Mouse (Mus musculus) gastrocnemius, postnatal 36 days (tissue): ENCODE data around the gene Ccdc103. TPM values are rescaled to one million over a fixed set of nuclear protein-coding genes. Genes with fewer than 3 reads are reported as not detected.

Experiments used
- DNase-seq, 2 experiments: peaks; one replicate each; pipeline ENCODE4 v3.0.0; 2022
- intact Hi-C: fragments of 180-260 bp; cut with DNase I; formaldehyde crosslinking; loops from one replicate; pipeline ENCODE4 v1.15.1; 2025
- long read RNA-seq, 2 experiments: library from polyadenylated mRNA; stranded (forward); transcript quantifications; one replicate each; pipeline ENCODE4 v2.0.0; 2021
- total RNA-seq, 2 experiments: library from RNA; stranded (reverse); gene quantifications; 2 replicates each; pipeline ENCODE4 v1.2.3; 2021

Ccdc103 gene
- total RNA-seq = not detected
- long read RNA-seq, experiment 1 = 0 reads
- long read RNA-seq, experiment 2 = 0 reads

DNA sequence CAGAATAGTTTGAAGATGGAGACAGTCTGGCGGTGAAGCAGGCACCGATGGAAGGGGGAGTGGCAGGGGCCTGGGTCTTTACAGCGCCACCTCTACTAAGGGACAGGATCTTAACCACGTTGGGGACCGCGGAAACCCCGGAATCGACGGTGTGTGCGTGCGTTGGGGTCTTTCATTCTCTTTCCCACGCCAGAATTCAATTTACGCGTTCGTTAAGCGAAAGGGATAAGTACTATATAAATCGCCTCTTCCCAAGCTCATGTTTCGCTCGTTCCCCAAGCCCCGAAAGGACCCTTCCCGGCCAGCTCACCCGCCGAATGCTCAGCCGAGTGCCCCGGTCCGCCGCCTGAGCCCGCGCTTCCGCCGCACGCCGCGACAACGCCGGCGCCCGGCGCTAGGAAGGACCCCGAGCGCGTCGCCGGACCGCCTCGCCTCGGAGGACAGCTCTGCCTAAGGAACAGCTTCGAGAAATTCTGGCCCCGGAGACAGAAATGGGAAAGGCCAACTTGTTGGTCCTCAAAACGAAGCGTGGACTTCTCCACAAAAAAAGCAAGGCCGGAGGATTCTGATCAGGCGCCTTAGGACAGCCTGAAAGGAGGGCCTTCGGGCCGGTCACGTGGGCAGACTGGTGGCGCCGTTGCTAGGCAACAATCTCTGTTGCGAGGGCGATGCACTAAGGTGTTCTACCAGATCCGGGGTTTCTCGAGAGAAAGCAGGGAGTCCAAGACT lies at the start of gene Ccdc103, which contains the start of gene Eftud2:
TSS of gene Ccdc103 (plus strand) at position 620 of the 729 bp plus-strand sequence.
TSS of gene Eftud2 (minus strand) at position 401 of the 729 bp plus-strand sequence.
- intact Hi-C loops = no loop called here
- DNase-seq = peak; percentile 87 to 91

DNA sequence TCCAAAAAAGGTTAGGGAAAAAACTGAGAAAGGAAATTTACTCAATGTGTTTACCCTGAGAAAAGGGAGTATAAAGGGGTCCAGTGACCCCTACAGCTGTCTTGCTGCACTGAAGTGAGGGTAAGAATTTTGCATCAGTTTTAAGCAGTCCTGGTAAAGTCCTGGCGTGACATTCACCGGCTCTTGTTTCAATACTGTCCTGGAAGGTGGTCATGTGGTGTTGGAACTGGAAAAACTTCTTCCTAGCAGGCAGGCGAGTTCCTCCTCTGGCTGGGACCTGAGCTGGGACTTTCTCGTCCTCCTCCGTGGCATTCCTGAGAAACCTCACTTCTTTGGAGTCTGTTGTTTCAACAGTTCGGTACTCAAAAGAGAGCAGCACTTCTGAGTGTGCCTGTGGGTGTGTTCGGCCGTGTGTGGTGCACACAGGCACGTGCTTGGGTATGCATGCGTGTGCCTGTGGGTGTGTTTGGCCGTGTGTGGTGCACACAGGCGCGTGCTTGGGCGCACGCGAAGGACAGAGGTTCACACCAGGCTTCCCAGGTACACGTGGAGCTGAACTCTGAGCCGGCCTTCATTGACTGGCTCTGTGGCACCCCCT lies 48.2 kb upstream of the Ccdc103 start:
- intact Hi-C loops = no loop called here
- no peak for DNase-seq

DNA sequence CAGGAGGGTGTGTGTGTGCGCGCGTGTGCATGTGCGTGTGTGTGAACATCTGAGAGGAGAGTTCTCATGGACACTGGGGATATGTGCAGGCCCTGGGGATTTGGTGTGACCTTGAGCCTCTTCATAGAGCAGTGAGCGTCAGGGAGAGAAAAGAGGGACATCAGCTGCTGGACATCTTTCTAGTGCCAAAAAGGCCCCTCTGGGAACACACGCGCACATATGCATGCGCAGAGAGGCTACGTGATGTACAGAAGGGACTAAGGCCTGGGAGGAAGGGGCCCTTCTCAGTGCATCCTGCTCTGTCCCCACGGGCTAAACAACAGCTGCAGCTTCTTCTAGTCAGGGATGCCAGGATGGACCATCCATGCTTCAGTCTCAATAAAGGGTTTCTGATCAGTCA lies 46.8 kb upstream of the Ccdc103 start:
- DNase-seq = no peak
- intact Hi-C loops = no loop called here

DNA sequence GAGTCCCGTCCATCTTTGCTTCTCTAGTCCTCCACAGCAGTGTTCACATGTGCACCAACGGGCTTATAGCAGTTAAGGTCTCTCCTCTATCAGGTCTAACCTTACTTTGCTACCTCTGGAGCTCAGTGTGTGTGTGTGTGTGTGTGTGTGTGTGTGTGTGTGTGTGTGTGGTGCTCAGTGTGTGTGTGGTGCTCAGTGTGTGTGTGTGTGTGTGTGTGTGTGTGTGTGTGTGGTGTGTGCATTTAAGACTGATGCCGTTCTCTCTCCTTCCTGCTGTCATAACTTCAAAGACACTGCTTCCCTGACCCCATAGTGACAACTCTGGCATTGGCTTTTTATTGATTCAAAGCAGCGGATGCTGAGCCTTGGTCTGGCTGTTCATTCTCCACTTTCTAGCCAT lies 45.5 kb upstream of the Ccdc103 start, which contains the start of gene Higd1b:
TSS of gene Higd1b (plus strand) at position 301 of the 400 bp plus-strand sequence.
- intact Hi-C loops = no loop called here
- no peak for DNase-seq

DNA sequence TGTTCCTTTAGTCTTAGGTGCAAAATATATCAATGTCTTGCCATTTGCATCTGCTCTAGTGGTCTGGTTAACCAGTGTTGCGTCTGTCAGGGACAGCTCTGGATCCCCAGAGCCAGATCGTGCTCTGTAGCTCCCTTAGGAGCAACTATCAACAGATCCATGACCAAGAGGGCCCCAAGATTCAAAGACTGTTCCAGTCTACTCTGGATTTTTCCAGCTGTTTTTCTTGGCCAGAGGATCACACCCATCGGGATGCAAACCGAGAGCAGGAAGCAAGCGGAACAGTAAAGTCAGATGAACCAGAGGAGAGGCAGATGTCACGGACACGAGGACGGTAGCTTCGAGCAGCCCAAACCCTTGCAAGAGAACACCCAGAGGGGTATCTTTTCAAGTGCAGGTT lies 44.9 kb upstream of the Ccdc103 start:
- no peak for DNase-seq
- intact Hi-C loops = no loop called here

DNA sequence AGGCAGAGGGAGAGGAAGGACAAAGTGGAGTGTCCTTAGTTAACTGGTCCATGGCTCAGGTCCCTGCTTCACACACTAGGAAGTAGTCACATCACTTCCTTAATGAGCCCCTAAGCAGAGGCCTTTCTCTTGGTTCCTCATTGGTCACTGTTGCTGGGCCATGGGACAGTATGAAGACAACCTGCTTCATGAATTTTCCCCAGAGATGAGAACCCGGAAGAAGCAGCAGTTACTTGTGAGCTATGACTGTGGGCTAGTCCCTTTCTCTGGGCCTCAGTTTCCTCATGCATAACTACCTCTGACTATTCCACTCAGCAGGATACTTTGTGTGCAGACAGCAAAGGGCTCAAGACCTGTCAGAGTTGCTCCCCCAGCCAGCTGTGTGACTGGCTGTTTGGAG lies 43.6 kb upstream of the Ccdc103 start:
- intact Hi-C loops = no loop called here
- no peak for DNase-seq

DNA sequence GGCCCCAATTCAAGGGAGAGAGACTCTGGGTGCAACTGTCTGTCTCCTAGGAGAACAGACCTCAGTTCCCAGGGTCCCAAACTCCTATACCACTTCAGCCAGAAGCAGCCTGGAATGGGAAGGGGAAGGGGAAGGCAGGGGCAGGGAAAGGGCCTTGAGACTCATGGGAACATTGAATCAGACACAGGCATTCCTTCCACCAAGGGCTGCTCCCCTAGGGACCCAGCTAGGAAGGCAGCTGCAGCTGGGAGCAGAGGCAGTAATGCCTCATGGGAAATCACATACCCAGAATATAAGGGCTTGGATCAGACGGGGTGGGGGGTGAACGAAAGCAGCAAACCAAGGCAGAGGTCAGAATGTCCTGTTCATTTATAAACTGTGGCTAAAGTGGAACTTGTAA lies 42.9 kb upstream of the Ccdc103 start:
- DNase-seq = no peak
- intact Hi-C loops = no loop called here

DNA sequence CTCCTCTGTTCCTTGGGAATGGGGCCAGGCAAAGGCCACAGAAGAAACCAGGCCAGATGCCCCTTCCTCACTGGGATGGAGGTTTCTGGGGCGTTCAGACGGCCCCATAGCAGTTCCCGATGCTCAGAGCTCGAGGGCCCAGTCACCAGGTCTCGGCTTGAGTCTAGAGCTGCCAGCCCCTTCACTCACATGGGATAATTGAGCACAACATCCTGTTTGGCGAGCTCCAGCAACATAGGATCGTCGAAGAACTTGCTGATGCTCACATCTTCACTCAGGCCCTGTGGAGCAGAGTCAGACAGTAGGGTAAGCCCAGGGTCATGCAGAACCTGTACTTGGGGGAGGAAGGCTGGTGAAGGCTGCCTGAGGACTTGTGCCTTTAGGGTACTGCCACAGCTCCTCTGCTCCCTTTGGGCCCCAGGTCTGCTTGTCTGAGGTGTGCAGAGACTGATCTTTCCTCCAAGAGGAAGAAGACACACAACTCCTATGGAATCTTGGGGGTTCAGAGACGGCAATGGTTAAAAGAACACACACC lies 42.3 kb upstream of the Ccdc103 start:
- no peak for DNase-seq
- intact Hi-C loops = no loop called here

DNA sequence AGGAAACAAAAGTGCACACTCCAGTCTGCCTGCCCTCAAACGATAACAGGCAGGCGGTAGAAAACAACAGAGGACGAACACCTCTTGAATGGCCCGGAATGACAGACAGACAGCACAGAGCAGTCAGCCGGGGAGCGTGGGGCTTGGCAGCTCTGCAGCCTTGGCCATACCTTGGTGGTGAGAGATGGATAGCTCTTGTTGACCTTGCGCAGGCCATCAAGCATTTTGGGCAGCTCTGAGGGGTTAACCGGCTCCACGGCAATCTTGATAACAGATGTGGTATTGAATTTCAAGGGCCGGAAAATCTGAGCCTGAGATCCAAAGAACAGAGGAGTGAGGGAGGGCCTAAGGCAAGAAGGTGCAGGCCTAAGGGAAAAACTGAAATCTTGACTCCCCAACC lies 35.1 kb upstream of the Ccdc103 start:
- DNase-seq = no peak
- intact Hi-C loops = no loop called here

DNA sequence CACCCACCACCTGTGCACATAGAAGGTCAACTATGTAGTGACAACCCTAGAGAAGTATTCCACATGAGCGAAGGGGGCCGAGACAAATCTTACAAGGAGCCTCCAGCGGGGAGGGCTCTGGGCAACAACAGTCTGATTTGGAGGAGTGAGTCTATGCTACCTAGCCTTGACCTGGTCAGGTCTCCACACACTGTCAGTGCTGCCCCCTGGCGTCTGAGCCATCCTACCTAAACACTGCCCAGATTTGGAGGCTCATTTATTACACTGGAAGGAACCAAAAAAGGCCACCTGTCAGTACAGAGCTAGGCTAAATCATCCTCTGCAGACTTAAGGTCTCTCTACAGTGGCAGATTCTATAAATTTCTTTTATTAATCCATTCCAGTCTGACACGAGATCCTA lies 29.1 kb upstream of the Ccdc103 start:
- intact Hi-C loops = loop anchor here (1.0 kb wide), 1 partner anchor 77 kb away; no protein-coding TSS in a partner anchor

DNA sequence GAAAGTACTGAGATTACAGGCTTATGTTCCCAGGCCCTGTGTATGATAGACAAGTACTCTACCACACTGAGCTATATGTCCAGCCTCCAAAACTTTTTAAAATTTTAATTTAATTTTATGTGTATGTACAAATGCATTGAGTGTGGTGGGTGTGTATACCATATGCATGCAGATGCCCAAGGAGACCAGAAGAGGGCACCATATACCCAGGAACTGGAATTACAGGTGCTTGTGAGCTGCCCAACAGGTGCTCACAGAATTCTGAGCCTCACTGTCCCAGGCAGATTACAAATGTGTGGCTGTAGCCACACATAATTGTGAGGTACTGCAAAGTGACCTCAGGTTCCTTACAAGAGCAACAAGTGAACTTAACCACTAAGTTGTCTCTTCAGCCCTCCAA lies 27.2 kb upstream of the Ccdc103 start:
- intact Hi-C loops = no loop called here
- DNase-seq = no peak

More for the DNA sequence above, 29.1 kb upstream of the Ccdc103 start:
- peak; percentile 62 to 71 for DNase-seq

DNA sequence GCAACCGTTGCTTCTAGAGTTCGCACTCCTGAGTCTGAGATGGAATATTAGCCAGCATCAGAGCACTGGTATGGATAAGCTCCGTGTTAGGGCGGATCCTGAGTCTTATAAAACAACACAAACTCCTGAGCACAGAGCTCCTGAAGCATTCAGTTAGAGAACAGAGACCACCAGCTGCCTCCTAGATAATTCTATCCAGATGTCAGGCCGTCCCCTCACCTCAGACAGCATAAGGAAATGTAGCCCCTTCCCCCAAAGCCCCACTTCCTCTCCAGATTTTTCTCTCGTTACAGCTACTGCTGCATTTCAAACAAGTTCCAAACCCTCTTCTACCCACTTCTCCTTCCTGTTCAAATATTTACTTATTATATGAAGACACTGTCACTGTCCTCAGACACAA lies 25.1 kb upstream of the Ccdc103 start:
- intact Hi-C loops = no loop called here
- no peak for DNase-seq

DNA sequence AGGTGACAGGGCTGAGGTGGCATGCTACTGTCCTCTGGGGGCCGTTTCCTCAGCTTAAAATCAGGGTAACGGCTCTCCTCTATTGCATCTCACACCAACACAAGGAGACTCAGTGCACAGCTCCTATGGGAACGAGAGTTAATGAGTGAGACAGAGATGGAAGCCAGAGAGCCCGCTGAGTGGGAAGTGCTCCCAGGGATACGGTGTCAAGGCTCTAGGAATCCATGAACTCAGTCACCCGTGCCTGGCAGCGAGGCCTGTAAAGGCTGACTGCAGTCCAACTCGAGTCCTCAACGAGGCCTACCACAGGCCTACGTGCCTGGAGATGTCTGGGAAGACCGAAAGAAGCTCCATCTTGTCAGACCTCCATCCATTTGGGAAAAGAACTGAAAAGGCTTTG lies 22.1 kb upstream of the Ccdc103 start:
- DNase-seq = no peak
- intact Hi-C loops = no loop called here

DNA sequence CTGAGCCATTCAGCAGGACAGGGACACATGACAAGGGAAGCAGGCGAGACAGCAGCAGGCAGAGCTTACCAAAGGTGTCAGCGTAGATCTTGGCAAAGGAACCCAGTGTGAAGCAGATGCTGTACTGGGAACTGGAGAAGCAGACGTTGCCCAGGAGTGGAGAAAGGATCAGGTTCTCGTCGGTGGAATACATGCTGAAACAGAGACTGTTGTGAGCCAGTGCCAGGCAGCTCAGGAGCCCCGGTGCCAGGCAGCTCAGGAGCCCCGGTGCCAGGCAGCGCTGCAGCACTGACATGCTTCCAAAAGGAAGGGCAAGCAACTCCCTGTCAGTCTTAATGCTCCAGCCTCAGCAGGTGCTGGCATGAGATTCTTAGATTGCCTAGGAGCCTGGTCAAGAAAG lies 21.1 kb upstream of the Ccdc103 start:
- intact Hi-C loops = no loop called here
- DNase-seq = peak; percentile 27 to 30

DNA sequence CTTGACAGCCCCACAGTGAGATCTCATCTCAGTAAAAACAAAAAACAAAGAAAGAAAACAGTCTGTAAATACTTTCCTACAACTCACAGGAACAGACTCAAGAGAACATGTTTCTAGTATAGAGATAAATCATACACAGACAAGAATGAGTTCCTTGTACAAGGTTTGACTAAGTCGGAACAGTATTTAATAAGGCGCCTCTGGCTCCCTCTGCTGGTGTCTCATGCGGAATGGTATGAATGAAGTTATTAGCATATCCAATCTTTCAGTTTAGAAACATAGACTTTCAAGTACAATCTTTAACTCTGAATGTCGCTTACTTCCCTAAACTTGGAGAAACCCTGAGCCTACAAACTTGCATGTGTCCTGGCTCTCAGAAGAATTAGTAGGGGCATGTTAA lies 16.7 kb upstream of the Ccdc103 start:
- intact Hi-C loops = loop anchor here (1.0 kb wide), 1 partner anchor 90 kb away; no protein-coding TSS in a partner anchor

DNA sequence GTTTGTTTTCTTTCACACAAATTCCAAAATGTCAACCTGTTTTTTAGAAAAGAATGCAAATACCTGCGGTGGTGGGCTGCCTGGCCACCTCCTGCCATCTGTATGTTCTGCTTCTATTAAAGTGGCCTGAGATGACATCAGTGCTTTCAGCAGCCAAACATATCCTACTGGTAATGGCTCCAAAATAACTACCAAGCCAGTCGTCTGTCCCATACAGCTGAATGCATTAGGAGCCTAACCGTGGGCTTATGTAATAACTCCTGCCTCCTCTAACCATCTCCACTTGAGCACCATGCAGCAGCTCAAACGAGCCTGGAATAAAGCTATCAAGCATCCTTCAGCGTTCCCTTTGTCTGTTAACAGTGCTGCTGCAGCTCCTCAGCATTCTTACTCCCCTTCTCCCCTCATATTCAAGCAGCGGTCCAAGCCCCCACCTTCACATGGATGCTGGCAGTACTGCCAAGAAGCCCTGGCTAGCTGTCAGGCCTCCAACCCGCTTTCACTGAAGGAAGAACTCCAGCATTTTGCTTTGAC lies 6.1 kb upstream of the Ccdc103 start:
- DNase-seq = no peak
- intact Hi-C loops = no loop called here

More for the DNA sequence above, 16.7 kb upstream of the Ccdc103 start:
- DNase-seq = peak; percentile 32 to 54

DNA sequence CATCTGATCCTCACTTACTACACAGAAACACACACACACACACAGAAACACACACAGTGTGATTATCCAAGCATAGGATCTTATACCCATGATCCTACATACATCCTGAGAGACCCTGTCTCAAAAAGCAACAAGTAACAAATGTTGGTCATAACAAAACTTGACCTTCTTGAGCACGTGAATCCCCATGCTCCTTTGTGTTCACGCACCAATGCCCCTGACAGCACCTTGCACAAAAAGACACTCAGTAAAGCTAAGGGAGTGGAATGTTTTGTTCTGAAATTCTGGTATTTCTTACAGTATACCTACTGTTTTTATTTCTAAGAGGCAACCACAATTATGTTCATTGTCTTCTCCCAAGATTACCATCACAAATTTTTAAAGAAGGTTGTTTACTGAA lies 1.4 kb upstream of the Ccdc103 start:
- intact Hi-C loops = no loop called here

DNA sequence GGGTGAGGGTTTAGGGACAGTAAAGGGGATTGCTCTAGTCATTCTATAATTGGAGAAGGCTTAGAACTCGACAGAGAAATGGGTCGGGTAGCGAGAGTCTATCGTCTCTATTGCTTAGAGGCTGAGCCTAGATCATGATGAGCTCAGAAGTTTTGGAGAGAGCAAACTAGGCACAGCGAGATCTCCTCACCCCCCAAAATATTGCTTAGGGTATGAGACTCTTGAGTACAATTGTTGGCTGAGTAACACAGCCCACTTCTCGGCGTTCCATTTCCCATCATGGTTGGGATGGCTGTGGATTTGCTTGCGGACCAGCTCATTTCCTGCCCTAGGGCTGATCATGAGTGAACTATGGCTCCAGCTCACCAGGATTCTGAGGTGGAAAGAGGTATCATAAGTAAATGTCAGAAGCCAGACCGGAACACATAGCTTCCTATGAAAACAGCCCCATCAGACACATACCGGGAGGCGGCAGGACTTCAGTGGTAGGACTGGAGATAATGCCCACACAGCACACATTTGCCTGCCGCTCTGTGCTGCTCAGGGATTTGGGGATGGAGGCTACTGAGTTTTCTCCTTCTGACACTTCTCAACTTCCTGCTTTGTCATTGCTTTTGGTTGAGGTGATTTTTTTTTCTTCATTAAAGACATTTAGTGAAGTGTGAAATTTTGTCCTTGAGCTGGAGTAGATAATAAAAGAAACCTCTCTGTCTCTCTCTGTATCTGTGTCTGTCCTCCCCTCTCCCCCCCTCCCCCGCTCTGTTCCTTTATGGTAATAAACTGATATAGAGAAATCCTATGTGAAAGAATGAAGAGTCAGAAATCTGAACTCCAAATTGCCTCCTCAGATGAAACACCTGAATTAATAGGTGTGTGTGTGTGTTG lies 552 bp downstream of the Ccdc103 start:
- intact Hi-C loops = no loop called here
- DNase-seq = no peak

More for the DNA sequence above, 1.4 kb upstream of the Ccdc103 start:
- DNase-seq = no peak

DNA sequence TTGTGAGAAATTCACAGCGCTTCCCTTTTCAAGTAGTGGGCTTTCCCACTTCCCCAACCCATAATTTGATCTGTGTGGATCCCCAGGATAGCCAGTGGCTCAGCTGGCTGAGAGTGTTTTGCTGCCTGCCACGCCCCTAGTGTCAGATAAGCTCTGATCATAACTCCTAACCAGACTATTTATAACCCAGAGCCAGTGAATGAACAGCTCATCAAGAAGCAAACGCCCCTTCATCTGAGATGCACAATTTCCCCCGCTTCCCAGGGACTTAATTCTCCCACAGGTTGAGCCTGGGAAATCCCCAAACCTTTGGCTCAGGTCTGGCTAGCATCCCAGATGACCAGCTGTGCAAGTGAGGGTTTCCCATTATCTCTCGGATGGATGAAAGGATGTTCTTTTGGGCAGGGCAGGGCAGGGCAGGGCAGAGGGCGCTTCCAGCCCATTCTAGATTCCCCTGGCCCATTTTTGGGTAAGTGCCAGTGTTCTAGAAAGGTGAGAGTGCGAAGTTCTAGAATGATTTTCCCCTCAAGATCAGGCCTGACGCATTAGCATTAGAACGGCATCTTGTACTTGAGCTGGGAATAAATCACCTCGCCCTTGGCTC lies 3.7 kb downstream of the Ccdc103 start, which contains the start of gene Fam187a:
TSS of gene Fam187a (plus strand) at position 554 of the 604 bp plus-strand sequence.
- DNase-seq = no peak

DNA sequence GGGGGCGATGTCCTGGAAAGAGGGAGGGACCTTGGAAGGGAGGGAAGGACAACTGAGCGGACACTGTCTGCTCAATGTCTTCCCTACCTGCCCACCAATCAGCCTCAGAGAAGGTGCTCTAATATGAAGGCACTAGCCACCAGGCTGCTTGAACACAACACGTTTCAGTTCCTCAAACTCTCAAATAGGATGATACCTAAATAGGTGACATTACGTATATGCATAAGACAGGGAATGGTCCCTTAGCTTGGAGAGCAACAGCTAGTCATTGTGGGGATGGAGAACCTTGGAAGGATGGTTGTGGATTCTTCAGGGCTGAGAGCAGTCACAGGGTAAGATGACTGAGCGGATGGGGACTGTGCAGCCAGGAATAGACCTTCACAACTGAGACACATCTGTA lies 6.4 kb downstream of the Ccdc103 start:
- DNase-seq = no peak
- intact Hi-C loops = no loop called here

More for the DNA sequence above, 3.7 kb downstream of the Ccdc103 start, which contains the start of gene Fam187a:
- intact Hi-C loops = no loop called here
